14 mouse cellular contexts compared by ENCODE assay signal in genomic region chr2:35269136-35269535, GRCm38 (mm10). TPM values are rescaled to one million over a fixed set of nuclear protein-coding genes. Genes with fewer than 3 reads are reported as not detected.
DNase-seq lines count a peak whose midpoint lies in the region; ATAC-seq and TF ChIP-seq lines count a peak whose summit lies in the region.
"Had no signal": no experiment of that assay in that cellular context is flagged by ENCODE, and none has a peak within 500 bp of the region (broad histone marks: within the 10 kb centered on the region; RNA-seq: fewer than 3 reads in every experiment).

No protein-coding gene starts in this region.

- TF ChIP-seq CTCF in gastrocnemius, adult 2 months (IDR thresholded peaks at IDR 0.05), result no peak
- no peak for TF ChIP-seq CTCF in kidney, postnatal 0 days (IDR thresholded peaks at IDR 0.05; ENCODE audit: low read depth)
- TF ChIP-seq CTCF in olfactory bulb, adult 2 months (IDR thresholded peaks at IDR 0.05; ENCODE audit: insufficient read depth, low read depth, low read length), result no peak

- no peak for ATAC-seq in kidney, postnatal 0 days (replicated peaks; ENCODE audit: low FRiP score, low read depth)
- no peak for ATAC-seq in frontal cortex, adult (ENCODE audit: low TSS enrichment)
- ATAC-seq: midbrain, embryonic 15.5 days had no signal

- WGBS in kidney, postnatal 0 days, result 67% methylated on average over 6 of the region's 6 CpGs
- 96% methylated on average over 6 of the region's 6 CpGs for WGBS in olfactory bulb, adult 2 months

- H3K4me2 ChIP-seq in kidney, postnatal 0 days (ENCODE audit: low read length), result no peak overlapping the region
- H3K4me2 ChIP-seq: hindbrain, embryonic 13.5 days; liver, embryonic 13.5 days; midbrain, embryonic 15.5 days; neural tube, embryonic 15.5 days had no signal

- peaks cover 26% of the 10 kb centered on the region for H3K4me1 ChIP-seq in kidney, postnatal 0 days (replicated peaks; ENCODE audit: insufficient read depth, low read length)
- peaks cover 79% of the 10 kb centered on the region for H3K4me1 ChIP-seq in olfactory bulb, adult 2 months (ENCODE audit: control insufficient read depth, insufficient read depth, low read length)

- intact Hi-C loops in gastrocnemius, adult 2 months (cut with DNase I), result no loop called here

- TF ChIP-seq POLR2A in olfactory bulb, adult 2 months (IDR thresholded peaks at IDR 0.05; ENCODE audit: insufficient read depth, low read depth, low read length), result no peak

- H3K27ac ChIP-seq in gastrocnemius, adult 2 months, result peak overlapping the region; percentile 86
- H3K27ac ChIP-seq in kidney, postnatal 0 days, result 0 out of 2 replicates have a peak overlapping the region, but pooled peaks have one; percentile 51
- peak overlapping the region; percentile 98 for H3K27ac ChIP-seq in olfactory bulb, adult 2 months (ENCODE audit: insufficient read depth, low read depth, low read length)
- H3K27ac ChIP-seq: hindbrain, embryonic 13.5 days; liver, embryonic 13.5 days; midbrain, embryonic 15.5 days; neural tube, embryonic 15.5 days had no signal

- H3K27me3 ChIP-seq in kidney, postnatal 0 days (ENCODE audit: insufficient read depth, low read length), result no peaks in the 10 kb centered on the region
- H3K27me3 ChIP-seq: midbrain, embryonic 15.5 days; neural tube, embryonic 15.5 days had no signal

- no peaks in the 10 kb centered on the region for H3K9me3 ChIP-seq in kidney, postnatal 0 days (replicated peaks; ENCODE audit: low read length)
- H3K9me3 ChIP-seq: hindbrain, embryonic 13.5 days; liver, embryonic 13.5 days; midbrain, embryonic 15.5 days; neural tube, embryonic 15.5 days had no signal

- no peak overlapping the region for H3K9ac ChIP-seq in kidney, postnatal 0 days (ENCODE audit: low read depth, low read length)
- H3K9ac ChIP-seq: hindbrain, embryonic 13.5 days; liver, embryonic 13.5 days; midbrain, embryonic 15.5 days; neural tube, embryonic 15.5 days had no signal

- no peak overlapping the region for H3K4me3 ChIP-seq in gastrocnemius, adult 2 months
- no peak overlapping the region for H3K4me3 ChIP-seq in kidney, postnatal 0 days (replicated peaks; ENCODE audit: low read depth, low read length)
- H3K4me3 ChIP-seq in olfactory bulb, adult 2 months (ENCODE audit: insufficient read depth, low read depth, low read length), result no peak overlapping the region
- H3K4me3 ChIP-seq: hindbrain, embryonic 13.5 days; liver, embryonic 13.5 days; midbrain, embryonic 15.5 days; neural tube, embryonic 15.5 days had no signal

- no peak for DNase-seq in gastrocnemius, adult 2 months
- DNase-seq in gastrocnemius, postnatal 25 days, result no peak
- DNase-seq in kidney, postnatal 0 days (ENCODE audit: low spot score), result no peak
- no peak for DNase-seq in kidney, postnatal 25 days
- peak; percentile 16 for DNase-seq in ZHBTc4 (ENCODE audit: low read depth, low spot score)
- DNase-seq in right cerebral cortex, adult 18-20 months, result no peak
- DNase-seq: gastrocnemius, postnatal 10 days; liver, embryonic 13.5 days; right cerebral cortex, postnatal 4 days had no signal

- H3K36me3 ChIP-seq in kidney, postnatal 0 days (ENCODE audit: insufficient read depth, low read length), result no peaks in the 10 kb centered on the region
- H3K36me3 ChIP-seq: hindbrain, embryonic 13.5 days; liver, embryonic 13.5 days; midbrain, embryonic 15.5 days; neural tube, embryonic 15.5 days had no signal

RNA-seq across cellular contexts. Expression of gene Gsn, which starts 13.0 kb away (rescaled TPM):
- total RNA-seq in gastrocnemius, adult 2 months (2021), result 100 to 1,000 TPM; 676 to 777 TPM
- 100 to 1,000 TPM; 345 to 440 TPM for total RNA-seq in gastrocnemius, postnatal 25 days (2021)
- polyA plus RNA-seq in kidney, postnatal 0 days (2015; fragmentation: Nextera tagmentation; extraction: Ambion mirVana), result 158 and 159 TPM in 2 replicates
- not detected in 2 replicates for polyA plus RNA-seq in olfactory bulb, adult 2 months (2012; ENCODE audit: insufficient read depth, insufficient read length, low replicate concordance, missing spikeins)
